Mouse (Mus musculus): Measurements from ENCODE around the gene Sumf2. TPM values are rescaled to one million over a fixed set of nuclear protein-coding genes. Genes with fewer than 3 reads are reported as not detected.

The Sumf2 gene
- total and polyA plus RNA-seq, 2 experiments, result 6.0 to 10.2 TPM

- WGBS, result 3% methylated on average over 44 of the region's 44 CpGs
- peak within 1 kb of the TSS; percentile 63 for H3K4me3 ChIP-seq (ENCODE audit: insufficient read depth, low read depth, low read length)
- H3K79me2 ChIP-seq (ENCODE audit: control insufficient read depth, insufficient read depth, low read length), result no peaks in the 10 kb centered on the region
- H3K27ac ChIP-seq (replicated peaks; ENCODE audit: insufficient read depth, low read depth, low read length), result peak within 1 kb of the TSS; percentile 50; the same call in 1 of the 2 replicates
- H3K36me3 ChIP-seq (ENCODE audit: control insufficient read depth, insufficient read depth, low read length), result no peaks in the 10 kb centered on the region
- H3K9ac ChIP-seq (ENCODE audit: low read depth, low read length), result peak within 1 kb of the TSS; percentile 58
- H3K4me1 ChIP-seq (ENCODE audit: control insufficient read depth, insufficient read depth, low read length), result no peaks in the 10 kb centered on the region
- TF ChIP-seq CTCF (IDR thresholded peaks at IDR 0.05; ENCODE audit: low read depth, low read length), result no peak
- no peak for TF ChIP-seq POLR2A (IDR thresholded peaks at IDR 0.05; ENCODE audit: extremely low read depth, insufficient read depth, low read length)
- peak; percentile 93 for DNase-seq (ENCODE audit: extremely low read depth, low read depth, low spot score)
- no peaks in the 10 kb centered on the region for H3K27me3 ChIP-seq (ENCODE audit: control insufficient read depth, insufficient read depth, low read length)
Measured at GRCm38 (mm10) chr5:129895198-129896088, 48.7 kb downstream of the Sumf2 start, which contains the start of gene Zbed5. Gene Zbed5 (plus strand): TSS chr5:129895723.

- Histone ChIP-seq H3K27me3 (ENCODE audit: control insufficient read depth, insufficient read depth, low read length) (no peaks in the 10 kb centered on the region), H3K4me3 (ENCODE audit: insufficient read depth, low read depth, low read length) (no peak within 1 kb of the TSS), H3K27ac (replicated peaks; ENCODE audit: insufficient read depth, low read depth, low read length) (no peak within 1 kb of the TSS), H3K9ac (ENCODE audit: low read depth, low read length) (no peak within 1 kb of the TSS), H3K36me3 (ENCODE audit: control insufficient read depth, insufficient read depth, low read length) (peaks cover 5% of the 10 kb centered on the region; the same call in 1 of the 2 replicates), H3K4me1 (ENCODE audit: control insufficient read depth, insufficient read depth, low read length) (no peaks in the 10 kb centered on the region), H3K79me2 (ENCODE audit: control insufficient read depth, insufficient read depth, low read length) (no peaks in the 10 kb centered on the region)
- 100% methylated on average over 1 of the region's 1 CpGs for WGBS
- TF ChIP-seq POLR2A (IDR thresholded peaks at IDR 0.05; ENCODE audit: extremely low read depth, insufficient read depth, low read length) (no peak), CTCF (IDR thresholded peaks at IDR 0.05; ENCODE audit: low read depth, low read length) (no peak)
- no peak for DNase-seq (ENCODE audit: extremely low read depth, low read depth, low spot score)
Measured at GRCm38 (mm10) chr5:129898449-129898848, 51.7 kb downstream of the Sumf2 start, which contains the start of gene Phkg1. Gene Phkg1 (minus strand): TSS chr5:129898549.

- TF ChIP-seq CTCF (IDR thresholded peaks at IDR 0.05; ENCODE audit: low read depth, low read length) (no peak), POLR2A (IDR thresholded peaks at IDR 0.05; ENCODE audit: extremely low read depth, insufficient read depth, low read length) (no peak)
- Histone ChIP-seq H3K9ac (ENCODE audit: low read depth, low read length) (no peak overlapping the region), H3K36me3 (ENCODE audit: control insufficient read depth, insufficient read depth, low read length) (no peaks in the 10 kb centered on the region), H3K4me3 (ENCODE audit: insufficient read depth, low read depth, low read length) (no peak overlapping the region), H3K79me2 (ENCODE audit: control insufficient read depth, insufficient read depth, low read length) (no peaks in the 10 kb centered on the region), H3K27me3 (ENCODE audit: control insufficient read depth, insufficient read depth, low read length) (no peaks in the 10 kb centered on the region), H3K27ac (replicated peaks; ENCODE audit: insufficient read depth, low read depth, low read length) (no peak overlapping the region), H3K4me1 (ENCODE audit: control insufficient read depth, insufficient read depth, low read length) (no peaks in the 10 kb centered on the region)
- no peak for DNase-seq (ENCODE audit: extremely low read depth, low read depth, low spot score)
- WGBS, result 47% methylated on average over 4 of the region's 4 CpGs
Measured at GRCm38 (mm10) chr5:129907775-129908174, 61.0 kb downstream of the Sumf2 start.

- H3K27ac ChIP-seq (replicated peaks; ENCODE audit: insufficient read depth, low read depth, low read length), result peak within 1 kb of the TSS; percentile 86
- WGBS, result under 1% methylated on average over 63 of the region's 63 CpGs
- H3K4me3 ChIP-seq (ENCODE audit: insufficient read depth, low read depth, low read length), result peak within 1 kb of the TSS; percentile 92
- H3K27me3 ChIP-seq (ENCODE audit: control insufficient read depth, insufficient read depth, low read length), result no peaks in the 10 kb centered on the region
- H3K36me3 ChIP-seq (ENCODE audit: control insufficient read depth, insufficient read depth, low read length), result no peaks in the 10 kb centered on the region
- TF ChIP-seq POLR2A (IDR thresholded peaks at IDR 0.05; ENCODE audit: extremely low read depth, insufficient read depth, low read length) (peak; percentile 49; the same call in 1 of the 2 replicates), CTCF (IDR thresholded peaks at IDR 0.05; ENCODE audit: low read depth, low read length) (peak; percentile 26)
- no peaks in the 10 kb centered on the region for H3K4me1 ChIP-seq (ENCODE audit: control insufficient read depth, insufficient read depth, low read length)
- H3K79me2 ChIP-seq (ENCODE audit: control insufficient read depth, insufficient read depth, low read length), result no peaks in the 10 kb centered on the region
- H3K9ac ChIP-seq (ENCODE audit: low read depth, low read length), result peak within 1 kb of the TSS; percentile 90
- DNase-seq (ENCODE audit: extremely low read depth, low read depth, low spot score), result peak; percentile 65
Measured at GRCm38 (mm10) chr5:129908242-129908965, 61.6 kb downstream of the Sumf2 start, which contains the start of gene Nupr1l. Gene Nupr1l (plus strand): TSS chr5:129908540.

GRCm38 (mm10) chr5:129909147-129909546, 62.4 kb downstream of the Sumf2 start:
- H3K9ac ChIP-seq (ENCODE audit: low read depth, low read length), result no peak overlapping the region
- WGBS, result 78% methylated on average over 9 of the region's 9 CpGs
- no peak overlapping the region for H3K27ac ChIP-seq (replicated peaks; ENCODE audit: insufficient read depth, low read depth, low read length)
- DNase-seq (ENCODE audit: extremely low read depth, low read depth, low spot score), result no peak
- TF ChIP-seq POLR2A (IDR thresholded peaks at IDR 0.05; ENCODE audit: extremely low read depth, insufficient read depth, low read length), result no peak
- TF ChIP-seq CTCF (IDR thresholded peaks at IDR 0.05; ENCODE audit: low read depth, low read length), result no peak
- H3K4me3 ChIP-seq (ENCODE audit: insufficient read depth, low read depth, low read length), result no peak overlapping the region
- no peaks in the 10 kb centered on the region for H3K79me2 ChIP-seq (ENCODE audit: control insufficient read depth, insufficient read depth, low read length)
- no peaks in the 10 kb centered on the region for H3K27me3 ChIP-seq (ENCODE audit: control insufficient read depth, insufficient read depth, low read length)
- H3K36me3 ChIP-seq (ENCODE audit: control insufficient read depth, insufficient read depth, low read length), result no peaks in the 10 kb centered on the region
- no peaks in the 10 kb centered on the region for H3K4me1 ChIP-seq (ENCODE audit: control insufficient read depth, insufficient read depth, low read length)
